Mouse (Mus musculus): Measurements from ENCODE around the gene Rad52.

Rad52 gene

DNA sequence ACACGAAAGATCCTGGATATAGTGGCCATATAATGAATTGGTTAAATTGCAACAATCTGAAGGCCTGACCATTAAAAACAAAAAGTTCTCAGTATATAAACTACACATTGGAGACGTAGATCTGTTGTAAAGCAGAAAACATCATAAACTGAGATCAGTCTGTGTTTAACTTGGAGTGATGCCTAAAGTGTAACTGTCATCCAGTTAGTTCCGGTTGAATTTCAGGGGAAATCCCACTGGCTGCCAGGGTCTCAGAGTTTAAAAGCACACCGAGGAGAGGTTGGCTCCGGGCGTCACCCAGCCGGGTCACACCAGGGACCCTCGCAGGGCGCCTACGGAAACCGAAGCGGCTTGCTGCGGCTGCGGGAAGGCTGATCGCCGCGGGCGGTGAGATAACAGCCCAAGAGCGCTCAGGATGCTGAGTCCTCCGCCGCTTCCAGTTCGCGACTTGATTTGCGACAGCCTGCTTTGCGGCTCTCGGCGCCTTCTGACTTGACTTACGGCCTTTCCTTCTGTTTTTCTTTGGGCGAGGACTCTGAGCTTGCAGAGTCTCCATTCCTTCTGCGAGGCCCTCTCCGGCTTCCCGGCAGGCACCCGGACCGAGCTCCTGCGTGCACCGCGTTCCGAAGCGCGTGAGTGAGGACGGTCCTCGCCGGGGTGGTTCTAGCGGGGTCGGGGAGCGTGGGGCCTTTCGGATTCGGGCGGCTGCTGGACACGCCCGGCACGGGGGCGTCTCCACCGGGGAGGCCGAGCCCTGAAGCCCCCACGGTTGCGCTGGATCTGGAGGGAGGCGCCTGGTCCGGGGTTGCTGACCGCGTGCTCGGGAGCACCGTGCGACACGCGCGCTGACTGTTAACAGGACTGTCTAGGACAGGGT, at the start of gene Rad52:
Gene Rad52 (plus strand): TSS at position 495 of the 877 bp plus-strand sequence.
- peak; percentile 90 to 91 for DNase-seq

DNA sequence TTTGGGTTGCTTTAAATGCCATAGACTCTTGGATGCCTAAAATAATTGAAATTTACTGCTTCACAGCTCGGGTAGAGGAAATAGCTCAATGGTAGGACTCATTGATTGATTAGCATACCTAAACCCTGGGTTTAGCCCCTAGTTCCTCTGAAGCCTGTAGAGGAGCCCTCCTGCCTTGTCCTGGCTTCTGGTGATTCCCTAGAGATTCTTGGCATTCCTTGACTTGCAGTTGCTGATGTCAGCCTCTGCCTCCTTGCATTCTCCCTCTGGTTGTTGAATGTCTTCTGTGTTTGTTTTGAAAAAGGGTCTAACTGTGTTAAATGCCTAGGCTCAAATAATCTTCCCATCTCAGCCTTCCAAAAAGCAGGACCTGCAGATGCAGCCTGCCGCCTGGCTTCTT, 48.3 kb upstream of the Rad52 start:
- DNase-seq: no peak

DNA sequence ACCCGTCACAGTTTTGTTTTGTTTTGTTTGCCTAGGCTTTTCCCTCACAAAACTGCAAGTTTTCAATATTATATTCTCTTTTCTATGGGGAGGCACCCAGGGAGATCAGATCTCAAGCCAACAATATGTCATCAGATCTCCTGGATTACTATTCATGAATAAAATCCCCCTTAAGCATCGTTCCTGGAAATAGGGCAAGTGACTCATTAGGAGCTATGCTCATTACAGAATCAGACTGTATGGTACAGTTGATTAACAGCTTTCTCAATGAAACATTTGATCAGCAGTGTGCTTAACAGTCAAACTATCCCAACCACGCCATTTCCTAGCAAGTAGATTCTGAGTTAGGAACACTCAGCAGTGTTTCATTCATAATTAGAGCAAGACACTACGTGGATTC, 47.0 kb upstream of the Rad52 start:
- DNase-seq: no peak

DNA sequence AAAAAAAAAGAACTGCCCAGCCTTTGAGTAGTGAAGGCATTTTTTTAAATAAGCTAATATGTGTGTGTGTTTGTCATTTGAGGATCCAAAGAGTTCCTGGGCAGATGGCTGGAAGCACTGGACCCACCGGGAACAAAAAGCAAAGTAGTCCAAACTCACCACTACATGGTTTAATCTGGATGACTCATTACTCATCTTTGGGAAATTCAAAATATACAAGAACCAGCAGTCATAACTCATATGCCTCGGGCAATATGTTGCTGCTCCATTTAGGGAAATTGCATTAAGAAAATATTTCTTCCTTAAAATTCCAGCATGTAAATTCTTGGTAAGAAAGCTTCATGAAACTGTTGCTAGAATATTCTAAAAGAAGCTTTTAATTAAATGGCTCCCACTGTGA, 42.3 kb upstream of the Rad52 start:
- no peak for DNase-seq

DNA sequence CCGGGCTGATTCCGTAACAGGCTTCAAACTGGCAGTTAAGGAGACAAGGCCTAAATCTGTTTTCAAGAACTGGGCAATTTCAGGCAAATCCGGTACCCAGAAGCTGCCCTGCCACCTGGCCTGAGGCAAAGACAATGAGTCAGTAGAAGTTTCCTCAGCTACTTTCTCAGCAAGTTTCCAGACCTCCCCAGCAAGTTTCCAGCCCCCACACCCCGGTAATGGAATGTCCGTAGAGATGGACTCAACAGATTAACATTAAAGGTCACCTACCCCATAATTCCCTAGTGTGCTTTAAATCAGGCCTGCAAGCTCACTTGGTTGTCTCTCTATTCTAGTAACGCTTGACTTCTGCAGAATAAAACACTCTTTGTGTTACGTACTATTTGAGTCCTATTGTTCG, 41.0 kb upstream of the Rad52 start:
- no peak for DNase-seq

DNA sequence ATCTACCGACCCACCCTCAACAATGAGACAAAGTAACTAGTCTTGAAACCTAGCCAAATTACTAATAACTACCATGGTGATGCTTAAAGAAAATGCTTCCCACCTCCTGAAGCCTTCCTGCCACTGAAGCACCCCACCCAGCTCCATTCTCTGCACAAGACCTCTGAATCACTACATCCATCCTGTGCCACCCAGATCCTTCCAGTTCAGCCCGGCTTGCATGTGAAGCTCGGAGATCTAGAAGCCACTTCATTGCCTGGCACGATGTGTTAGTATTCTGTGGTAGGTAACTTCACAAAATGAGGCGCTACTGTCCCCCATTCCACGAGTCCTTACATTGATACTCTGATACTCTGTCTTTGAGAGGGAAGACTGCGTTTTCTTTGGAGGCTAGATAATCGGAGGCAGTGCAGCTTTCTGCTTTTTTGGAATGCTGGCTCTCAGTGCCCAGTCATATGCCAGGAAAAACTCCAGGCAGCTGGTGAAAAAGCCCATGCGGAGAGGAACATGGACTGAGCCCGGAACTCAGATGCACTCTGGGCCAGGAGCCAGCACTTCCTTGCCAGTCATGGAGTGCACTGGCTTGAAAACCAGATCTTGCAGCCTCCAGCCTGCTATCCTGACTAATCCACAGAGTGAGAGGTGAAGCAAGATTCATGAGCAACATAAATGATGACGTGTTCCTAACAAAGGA, 38.0 kb upstream of the Rad52 start:
- DNase-seq: peak; percentile 99 to 100

DNA sequence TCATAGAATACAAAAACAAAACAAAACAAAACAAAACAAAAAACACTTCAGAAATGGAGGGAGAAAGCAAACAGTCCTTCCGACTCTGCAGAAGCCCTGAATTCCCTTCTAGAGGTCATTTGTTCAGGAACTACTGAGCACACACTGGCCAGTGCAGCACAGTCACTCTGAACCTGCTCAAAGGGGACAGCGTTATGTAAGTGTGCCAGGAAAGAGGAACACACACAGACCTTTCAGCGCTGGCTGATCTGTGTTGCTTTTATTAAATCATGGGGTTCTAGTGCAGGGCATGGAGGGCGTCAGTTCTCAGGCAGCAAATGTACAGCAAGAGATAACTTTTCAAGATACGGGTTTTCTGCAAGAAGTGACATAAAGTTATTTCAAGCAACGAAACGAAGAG, 19.3 kb upstream of the Rad52 start:
- DNase-seq: no peak

DNA sequence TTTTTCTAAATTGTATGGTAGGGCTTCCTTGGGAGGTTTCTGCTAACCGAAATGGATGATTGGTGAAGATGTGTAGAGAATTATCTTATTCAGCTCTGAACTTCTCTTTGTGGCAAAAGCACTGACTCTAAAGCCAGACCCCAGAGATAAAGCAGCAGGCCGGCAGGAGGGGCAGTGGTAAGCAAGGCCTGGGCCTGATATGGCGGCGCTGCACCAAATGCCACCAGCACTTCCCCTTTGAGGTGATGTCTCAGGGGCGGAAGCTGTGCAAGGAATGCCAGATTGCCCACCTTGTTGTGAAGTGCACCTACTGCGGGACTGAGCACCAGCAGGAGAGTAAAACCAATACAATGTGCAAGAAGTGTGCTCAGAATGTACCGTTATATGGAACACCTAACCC, 9.8 kb upstream of the Rad52 start:
- DNase-seq: no peak

DNA sequence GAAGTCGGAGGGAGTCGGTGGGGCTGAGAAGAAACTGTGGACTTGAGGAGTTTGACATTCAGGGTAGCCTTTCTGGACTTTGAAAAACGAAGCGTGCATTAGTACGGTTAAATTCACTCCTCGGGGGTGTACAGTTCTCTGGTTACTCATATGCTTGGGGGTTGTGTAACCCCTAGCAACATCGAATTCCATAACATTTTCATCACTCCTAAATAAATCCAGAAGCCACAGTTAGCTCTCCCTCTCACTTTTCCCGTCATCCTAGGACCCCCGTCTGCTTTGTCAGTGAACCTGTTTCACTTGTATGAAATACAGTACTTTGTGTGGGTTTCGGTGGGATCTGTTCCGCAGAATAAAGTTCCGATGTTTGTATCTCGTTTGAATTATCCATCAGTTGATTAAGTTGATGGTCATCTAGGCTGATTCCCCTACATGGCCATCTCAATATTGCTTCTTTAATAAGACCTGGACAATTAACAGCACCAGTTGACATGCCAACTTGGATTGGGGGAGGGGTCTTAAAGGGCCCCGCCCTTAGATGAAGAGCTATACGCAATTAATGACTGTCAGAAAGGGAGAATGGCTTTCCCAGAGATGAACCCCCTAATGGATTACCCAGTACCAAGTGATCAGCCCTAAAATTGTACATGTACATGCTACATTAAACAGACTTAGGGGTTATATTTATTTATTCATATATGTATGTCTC, 737 bp downstream of the Rad52 start:
- DNase-seq: peak; percentile 38 to 56

DNA sequence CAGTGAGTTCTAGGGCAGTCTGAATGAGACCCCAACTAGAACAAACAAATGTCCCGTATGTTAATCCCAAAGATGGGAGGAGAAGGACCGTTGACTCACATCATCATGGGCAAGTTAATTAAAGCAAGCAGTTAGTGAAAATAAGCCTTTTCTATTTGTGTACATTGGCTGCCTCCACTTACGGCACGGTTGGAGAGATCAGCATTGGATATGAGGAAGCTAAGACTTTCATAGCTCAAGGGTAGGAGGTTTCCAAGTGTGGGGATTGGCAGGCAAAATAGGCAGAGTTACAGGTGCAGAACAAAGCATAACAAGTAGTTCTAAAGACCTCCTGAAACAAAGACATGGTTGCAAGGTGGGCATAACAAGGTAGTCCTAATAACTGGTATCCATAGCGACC, 3.0 kb downstream of the Rad52 start:
- no peak for DNase-seq

DNA sequence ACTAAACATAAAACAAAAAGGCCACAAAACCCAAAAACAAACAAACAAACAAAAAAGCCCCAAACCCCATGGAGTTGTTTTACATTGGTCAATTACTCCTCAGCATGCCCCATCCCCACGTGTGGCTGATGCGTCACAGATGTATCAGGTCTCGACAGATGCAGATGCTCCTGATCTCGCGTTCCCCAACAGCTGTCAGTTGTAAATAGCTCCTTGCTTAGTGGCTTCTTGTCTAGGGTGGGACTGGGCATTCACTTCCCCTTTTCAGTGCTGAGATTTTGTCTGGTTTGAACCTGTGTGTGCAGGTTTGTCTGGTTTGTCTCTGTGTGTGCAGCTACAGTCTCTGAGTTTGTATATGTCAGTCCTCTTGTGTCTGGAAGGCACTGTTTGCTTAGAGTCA, 9.5 kb downstream of the Rad52 start:
- DNase-seq: no peak

DNA sequence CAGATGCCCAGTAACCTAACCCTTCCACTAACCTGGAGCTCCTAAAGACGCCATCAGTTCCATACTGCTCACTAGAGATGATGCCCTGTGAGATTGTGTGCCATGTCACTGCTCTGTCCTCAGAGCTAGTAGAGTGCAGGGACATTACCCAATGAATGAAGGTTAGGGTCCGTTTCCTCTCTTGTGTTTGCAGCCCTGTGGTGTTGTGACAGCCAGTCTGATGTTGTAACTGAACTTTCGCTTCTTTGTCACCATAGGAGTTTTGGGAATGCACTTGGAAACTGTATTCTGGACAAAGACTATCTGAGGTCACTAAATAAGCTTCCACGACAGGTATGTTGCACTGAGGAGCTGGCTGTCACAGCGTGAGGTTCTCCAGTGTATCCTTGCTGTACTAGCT, 13.2 kb downstream of the Rad52 start:
- no peak for DNase-seq

DNA sequence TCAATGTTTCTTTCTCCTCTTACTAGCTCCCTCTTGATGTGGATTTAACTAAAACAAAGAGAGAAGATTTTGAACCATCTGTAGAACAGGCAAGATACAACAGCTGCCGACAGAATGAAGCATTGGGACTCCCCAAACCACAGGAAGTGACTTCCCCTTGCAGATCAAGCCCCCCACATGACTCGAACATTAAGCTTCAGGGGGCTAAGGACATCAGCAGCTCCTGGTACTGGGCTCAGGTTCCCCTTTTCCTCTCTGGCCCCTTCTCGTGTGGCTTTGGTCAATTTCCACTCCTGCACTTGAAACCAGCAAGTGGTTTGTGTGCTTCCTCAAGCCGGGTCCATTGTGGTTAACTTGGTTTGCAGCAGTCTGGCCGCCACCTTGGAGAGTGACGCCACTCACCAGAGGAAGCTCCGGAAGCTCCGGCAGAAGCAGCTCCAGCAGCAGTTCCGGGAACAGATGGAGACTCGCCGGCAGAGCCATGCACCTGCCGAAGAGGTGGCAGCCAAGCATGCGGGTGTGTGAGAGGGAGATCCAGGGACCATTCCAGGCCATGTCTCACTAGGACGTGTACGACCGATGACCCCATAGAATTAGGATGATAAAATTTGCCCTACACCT, 16.2 kb downstream of the Rad52 start:
- DNase-seq: peak; percentile 51 to 52

DNA sequence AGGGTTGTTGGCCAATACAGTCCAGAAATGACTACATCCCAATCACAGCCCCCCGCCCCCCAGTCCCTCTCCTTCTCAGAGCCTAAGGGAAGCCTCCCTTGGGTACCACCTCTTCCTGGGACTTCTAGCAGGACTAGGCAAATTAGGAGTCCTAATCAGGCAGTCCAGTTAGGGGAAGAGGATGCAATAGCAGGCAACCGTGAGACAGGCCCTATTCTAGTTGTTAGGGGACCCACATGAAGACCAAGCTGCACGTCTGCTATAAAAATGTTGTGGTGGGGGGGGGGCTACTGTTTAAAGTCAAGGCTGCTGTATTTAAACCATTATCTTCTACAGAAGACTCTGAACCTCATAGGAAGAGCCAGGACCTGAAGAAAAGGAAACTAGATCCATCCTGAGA, 19.6 kb downstream of the Rad52 start:
- DNase-seq: no peak

DNA sequence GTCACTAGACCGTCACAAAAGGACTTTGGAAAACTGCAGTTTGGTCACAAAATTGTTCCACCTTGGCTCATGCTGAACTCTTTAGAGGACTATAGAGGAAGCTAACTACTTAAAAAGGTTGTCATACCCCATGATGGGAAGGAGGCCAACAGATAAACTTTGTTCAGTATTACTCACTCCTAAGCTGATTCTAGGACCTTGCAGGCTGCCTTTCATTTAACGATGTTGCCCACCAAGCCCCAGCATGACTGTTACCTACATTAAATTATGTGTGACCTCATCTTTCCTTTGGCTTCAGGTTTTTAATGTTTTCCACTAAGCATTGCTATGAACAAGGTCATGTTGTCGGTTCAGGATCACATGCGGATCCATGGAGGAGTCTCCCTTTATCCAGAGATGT, 20.0 kb downstream of the Rad52 start:
- DNase-seq: no peak

DNA sequence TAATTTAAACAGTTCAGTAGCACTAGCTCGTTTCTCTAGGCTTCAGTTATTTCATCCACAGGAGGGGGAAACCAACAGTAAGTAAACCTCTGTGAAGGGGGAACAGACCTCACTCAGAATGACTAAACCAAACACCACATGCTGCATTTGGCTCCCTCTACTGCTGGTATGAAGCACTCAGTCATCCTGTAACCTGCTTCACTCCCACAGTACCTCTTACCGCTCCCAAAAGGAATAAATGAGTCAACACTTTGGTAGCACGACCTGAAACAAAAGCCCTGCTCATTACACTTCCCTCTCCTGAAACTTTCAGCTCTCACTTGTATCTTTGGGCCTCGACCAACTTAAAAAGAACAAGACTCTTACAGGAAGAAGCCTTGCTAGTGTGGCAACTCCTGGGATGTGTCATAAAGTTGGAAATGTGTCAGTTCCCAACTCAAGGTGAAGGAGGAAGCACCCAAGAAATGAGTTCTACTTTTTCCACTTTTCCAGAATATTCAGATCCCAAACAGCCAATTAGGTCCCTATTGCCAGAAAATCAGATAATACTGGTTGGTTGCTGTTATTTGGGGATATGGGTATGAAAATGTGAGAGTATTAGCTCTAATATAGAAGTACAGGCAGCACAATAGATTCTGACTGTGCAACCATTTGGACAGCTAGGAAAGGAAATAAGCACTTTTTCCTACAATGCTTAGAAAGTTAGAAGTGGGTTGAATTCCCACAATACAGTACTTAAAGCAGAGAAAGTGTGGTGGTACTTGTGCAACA, 21.9 kb downstream of the Rad52 start:
- DNase-seq: peak; percentile 51 to 57
